Mouse (Mus musculus) cerebellum, adult 11 months (tissue): ENCODE results near the gene Nhlrc3.

Experiments used
- DNase-seq: peaks from one replicate; pipeline ENCODE4 v3.0.0; 2022

The Nhlrc3 gene

DNA sequence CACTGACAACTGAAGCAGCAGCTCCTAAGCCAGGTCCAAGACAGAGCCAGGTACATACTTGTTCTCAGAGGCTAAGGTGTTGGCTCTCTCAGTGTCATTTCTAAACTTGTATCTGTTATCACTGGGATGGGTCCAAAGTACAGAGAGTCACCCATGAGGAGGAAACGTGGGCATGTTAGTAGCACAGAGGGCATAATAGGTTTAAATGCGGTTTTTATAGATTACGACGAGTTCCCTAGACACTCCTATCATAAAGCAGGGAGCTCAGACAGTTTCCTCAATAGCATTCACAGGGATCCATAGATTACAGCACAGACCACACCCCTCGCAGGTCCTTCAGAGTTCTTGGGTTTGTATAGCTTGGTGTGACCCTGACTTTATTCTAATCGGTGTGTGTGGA lies 9.1 kb downstream of the Nhlrc3 start:
- no peak for DNase-seq

DNA sequence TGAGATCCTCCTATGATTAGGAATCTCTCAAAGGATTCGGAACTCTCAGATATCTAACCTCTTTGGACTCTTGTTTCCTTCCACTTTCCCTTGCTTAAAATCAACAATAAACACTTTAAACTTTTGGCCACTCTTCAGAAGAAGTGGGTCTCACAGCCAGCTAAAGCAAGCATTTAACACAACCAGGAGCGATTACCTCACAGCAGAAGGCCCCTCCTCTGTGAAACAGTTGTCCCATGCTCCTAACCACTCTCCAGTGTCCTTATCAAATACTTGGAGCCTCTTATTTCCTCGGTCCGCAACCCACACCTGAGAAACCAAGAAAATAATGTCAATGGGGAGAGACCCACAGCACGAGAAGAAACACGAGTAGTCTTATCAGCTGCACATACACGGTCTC lies 9.8 kb downstream of the Nhlrc3 start:
- no peak for DNase-seq

DNA sequence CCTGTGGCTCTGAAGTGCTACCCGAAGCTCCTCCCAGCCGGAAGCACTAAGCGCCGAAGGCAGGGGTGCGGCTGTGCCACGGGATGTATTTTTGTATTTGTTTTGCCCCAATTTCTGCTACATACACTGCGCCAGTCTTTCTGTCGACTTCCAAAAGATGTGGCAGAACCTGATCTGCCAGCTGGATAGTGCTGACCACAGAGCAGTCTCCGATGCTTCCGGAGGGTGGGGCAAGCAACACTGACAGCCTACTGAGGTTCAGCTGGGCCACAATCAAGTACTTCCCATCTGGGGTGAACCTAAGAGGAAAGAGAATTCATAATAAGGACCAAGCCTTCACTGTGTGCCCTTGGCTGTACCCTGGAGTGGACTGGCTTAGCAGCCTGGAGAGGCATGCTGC lies 10.8 kb downstream of the Nhlrc3 start:
- no peak for DNase-seq

DNA sequence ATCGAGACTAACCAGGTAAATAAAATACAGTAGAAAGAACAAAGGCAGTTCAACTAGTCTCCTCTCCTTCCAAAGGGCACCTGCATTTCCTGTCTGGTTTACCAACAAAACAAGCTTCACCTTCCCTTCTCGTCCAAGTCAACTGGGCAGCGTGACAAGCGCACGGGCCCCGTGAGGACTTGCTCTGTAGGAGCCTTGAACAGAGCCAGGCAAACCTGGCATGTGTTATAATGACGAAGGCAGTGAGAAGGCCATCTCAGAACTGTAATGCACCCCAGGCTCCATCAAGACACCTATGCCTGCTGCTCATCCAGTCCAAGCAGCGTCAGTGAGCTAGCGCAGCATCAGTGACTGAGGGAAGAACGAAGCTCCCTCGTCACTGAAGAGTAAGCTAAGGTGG lies 12.5 kb downstream of the Nhlrc3 start:
- peak; percentile 66 for DNase-seq

DNA sequence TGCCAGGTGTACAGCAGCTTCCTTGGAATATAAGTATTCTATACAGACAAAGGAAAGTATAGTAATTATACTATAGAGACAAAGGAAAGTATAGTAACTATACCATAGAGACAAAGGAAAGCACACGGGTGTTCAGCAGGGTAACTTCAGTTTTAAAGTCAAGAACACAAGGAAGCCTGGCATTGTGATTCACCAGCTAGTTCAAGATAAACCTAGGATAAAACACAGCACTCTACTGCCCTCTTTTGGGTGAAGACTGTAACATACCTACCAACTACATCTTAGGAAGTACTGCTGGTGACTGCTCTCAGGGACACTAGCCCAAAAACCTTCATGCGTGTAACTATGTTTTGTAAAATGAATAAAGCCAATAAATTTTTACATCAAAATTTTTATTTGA lies 14.9 kb downstream of the Nhlrc3 start:
- DNase-seq: peak; percentile 55

DNA sequence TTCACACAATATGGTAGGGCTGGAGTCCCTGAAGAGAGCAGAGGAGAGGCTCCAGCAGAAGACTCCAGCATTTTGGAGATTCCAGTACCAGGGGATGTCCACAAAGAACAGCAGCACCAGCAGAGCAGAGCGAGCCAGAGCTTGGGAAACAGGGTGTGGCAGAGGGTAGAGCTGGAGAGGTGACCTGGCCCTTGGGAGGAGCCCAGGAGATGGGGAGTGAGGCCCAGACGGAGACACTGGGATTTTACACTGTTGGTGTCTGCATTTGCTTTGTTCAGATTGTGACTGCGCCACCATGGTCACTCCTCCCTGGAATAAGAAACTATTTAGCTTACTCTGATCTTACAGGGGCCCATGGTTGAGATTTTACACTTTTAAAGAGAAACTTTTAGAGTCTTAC lies 16.3 kb downstream of the Nhlrc3 start:
- no peak for DNase-seq

DNA sequence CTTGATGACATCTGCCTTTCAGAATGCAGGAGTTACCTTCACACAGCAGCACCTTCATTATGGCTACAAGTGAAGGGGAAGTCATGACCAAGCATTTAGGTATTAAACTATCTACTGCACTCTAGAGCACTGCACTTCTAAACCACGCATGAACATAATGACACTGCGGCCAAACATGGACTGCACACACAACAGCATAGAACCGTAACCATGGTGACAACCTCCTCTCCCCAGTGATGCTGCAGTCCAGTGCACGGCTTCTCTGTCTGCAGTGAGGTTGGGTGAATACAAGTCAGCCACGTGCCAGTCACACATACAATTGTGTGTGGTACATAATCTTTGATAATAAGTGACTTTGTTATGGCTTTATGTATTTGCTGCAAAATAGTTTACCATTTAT lies 17.6 kb downstream of the Nhlrc3 start:
- no peak for DNase-seq

DNA sequence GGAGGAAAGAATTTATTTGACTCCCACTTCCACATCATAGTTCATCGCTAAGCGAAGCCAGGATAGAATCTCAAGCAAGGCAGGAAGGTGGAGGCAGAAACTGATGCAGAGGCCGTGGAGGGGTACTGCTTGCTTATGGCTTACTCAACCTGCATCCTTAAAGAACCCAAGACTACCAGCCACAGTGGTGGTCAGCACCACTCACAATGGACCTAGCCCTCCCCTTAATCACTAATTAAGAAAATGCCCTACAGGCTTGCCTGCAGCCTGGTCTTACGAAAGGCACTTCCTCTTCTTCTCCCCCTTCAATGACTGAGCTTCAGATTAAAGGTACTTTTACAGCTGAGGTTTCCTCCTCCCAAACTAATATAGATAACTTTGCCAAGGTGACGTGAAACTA lies 26.6 kb downstream of the Nhlrc3 start:
- DNase-seq: no peak

DNA sequence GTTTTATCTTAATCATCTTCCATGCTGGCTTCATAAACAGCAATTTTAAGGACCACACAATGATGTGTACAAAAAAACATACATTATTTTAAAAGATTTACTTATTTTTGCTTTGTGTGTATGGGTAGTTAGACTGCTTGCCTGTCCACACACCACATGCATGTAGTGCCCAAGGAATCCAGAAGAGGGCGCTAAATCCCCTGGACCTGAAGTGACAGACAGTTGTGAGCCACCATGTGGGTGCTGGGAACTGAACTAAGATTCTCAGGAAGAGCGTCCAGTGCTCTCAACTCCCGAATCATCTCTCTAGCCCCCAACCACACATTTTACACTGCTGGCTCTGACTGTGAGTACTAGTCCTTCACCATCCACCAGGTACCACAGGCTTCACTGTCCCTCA lies 28.5 kb downstream of the Nhlrc3 start:
- no peak for DNase-seq

DNA sequence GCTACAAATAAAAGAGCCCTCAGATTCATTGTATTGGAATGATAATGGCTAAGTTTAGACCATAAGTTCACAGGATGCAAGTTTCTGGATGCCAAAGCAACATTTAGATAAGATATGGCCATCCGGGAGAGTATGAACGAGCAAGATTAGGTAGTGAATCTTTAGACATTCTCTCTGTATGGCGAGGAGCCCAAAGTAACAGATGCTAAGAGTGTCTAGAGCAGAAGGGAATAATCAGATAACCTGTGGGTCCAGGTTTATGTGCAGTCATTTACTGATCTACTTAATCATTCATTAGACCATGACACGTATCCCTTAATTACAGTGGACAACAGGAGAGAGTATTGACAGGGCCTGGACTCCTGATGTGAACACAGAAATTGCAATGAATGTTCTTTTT lies 39.6 kb downstream of the Nhlrc3 start:
- DNase-seq: no peak

DNA sequence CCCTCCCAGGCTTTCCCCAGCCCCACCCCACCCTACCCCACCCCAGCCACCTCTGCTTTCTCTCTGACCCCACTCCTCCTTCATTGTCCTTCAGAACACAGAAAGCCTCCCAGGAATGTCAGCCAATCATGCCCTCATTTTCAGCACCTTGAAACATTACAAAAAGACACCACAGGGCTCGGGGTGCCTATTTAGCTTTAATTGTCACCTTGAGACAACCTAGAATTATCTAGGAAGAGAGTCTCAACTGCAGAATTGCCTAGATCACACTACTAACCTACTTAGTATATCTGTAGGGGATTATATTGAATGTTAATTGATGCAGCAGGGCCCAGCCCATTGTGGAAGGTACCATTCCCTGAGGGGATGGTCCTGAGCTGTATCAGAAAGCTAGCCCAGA lies 40.4 kb downstream of the Nhlrc3 start:
- DNase-seq: no peak

DNA sequence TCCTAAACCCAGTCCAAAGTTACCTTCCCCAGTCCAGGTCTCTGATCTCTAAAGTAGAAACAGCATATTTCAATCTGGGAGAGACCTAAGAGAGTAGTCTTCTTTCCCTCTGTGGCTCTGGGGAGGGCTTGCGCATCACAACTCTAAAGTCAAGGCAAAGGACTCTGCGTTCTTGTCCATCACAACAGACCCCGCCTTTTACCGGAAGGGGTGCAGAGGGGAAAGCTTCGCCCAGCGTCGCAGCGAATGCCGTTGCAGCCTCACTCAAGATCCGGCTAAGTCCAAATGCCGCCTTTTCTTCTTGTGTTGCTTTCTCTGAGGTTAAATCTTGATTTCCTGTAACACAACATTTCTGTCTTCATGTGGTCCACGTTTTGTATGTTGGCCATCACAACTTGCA lies 41.5 kb downstream of the Nhlrc3 start:
- no peak for DNase-seq

DNA sequence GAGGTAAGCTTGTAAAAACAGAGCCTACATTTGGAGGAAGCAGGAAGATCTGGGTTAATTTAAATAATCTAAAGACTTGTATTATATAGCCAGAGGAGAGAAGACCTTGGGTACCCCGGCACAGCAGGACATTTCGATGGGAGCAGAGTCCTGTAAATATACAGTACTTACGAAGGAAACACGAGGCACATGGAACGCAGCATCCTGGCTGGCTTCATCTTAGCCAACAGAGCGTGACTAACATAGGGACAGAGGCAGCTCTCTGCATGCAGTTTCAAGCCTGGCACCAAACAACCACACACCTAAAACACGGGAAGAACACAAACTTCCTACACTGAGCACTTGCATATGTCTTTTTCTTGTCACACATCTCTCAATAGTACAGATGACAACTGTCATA lies 45.4 kb downstream of the Nhlrc3 start:
- DNase-seq: no peak

DNA sequence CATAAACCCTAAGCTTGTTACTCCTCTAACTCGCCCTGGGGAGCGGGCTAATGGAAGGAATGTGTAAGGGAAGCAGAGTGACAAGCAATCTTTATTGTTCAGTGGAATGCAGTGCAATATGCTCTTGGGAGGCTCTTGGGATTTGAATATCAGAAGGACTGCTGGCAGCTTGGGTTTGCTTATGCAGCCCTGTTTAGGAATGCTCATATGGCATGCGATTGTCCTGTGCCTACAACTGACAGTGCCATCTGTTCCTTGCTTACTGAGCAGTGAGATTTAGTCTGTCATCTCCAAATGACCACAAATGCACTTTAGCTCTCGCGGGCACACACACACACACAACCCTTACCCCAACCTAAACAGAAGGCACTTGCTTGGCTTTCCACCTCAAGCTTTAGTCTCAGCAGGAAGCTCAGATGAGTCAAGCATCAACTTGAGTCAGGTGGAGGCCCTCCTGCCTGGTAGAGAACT lies 47.1 kb downstream of the Nhlrc3 start:
- peak; percentile 84 for DNase-seq

DNA sequence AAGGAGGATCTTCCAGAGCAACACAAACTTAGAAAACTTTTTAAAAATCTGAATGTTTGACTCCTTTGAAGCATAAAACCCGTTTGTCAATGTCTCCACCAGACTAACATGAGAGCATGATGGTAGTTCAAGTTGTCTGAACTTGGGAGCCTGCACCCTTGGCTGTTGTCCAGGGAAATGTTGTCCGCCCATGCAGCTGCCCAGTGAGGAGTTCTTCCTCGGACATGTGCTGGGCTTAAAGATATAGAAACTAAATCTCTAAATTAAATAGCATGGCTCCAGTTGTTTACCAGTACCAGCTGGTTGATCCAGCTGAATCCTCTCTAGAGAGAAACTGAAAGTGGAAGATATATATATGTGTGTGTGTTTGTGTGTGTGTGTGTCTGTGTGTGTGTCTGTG lies 49.2 kb downstream of the Nhlrc3 start:
- DNase-seq: no peak

DNA sequence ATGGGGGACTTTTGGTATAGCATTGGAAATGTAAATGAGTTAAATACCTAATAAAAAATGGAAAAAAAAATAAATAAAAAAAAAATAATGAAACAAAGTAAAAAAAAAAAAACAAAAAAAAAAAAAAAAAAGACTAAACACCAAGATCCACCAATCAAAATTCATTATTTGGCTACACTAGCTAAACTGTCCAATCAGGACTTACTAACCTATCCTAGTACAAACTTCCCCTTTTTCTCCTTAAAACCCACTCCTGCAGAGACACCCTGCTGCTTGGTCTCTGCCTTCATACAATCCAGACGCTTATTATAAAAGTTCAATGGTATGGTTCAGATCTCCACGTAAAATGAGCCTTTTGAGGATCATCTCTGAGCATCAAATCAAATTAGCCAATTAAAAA lies 49.7 kb downstream of the Nhlrc3 start:
- DNase-seq: no peak

DNA sequence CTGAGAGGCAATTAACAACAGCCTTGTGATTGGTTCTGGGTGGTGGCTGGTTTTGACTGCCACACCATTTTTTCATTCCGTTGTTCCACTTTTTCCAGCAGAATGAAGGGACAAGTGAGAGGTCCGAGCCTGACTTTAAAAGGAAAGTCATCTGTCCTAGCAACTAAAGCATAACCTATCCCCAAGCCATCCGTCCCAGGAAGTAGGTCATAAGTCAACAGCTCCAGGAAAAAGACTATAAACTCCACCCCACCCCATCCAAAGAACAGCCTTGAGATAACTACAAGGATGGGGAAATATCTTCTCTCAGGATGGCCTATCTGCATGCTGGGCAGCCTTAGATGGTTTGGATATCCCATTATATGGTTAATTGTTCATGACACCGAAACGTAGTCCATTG lies 50.9 kb downstream of the Nhlrc3 start:
- DNase-seq: no peak

DNA sequence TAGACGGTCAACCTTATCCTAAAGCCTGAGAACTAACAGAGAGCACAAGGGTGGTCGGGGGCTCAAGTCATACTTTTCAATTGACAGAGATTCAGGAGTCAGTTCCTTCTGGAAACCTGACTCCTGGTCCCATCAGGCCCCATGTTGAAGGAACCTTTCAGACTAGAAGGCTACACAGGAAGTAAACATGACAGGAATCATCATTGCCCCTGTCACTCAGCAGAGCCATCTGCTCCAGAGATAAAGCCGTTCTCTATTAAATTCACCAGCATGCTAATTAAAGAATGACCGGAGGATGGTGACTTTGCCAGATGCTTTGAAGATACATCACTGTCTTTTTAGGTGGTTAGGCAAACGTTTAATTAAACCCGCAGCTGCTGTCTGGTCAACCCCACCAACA lies 53.1 kb downstream of the Nhlrc3 start:
- DNase-seq: no peak

DNA sequence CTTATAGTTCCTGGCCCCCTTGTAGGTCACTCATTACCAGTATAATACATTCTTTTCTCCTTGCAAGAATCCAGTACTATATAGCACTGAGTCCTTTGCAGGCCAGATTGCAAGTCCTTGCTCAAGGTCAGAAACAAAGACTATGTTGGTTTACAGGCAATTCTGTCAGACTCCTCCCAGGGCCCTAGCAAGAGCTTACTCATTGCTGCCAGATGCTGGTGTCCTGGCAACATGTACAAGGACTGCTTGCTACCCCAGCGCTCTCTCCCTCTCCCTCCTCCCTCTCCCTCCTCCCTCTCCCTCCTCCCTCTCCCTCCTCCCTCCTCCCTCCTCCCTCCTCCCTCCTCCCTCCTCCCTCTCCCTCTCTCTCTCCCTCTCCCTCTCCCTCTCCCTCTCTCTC lies 56.0 kb downstream of the Nhlrc3 start:
- DNase-seq: no peak
